Comparison of ENCODE assay signal across 8 mouse cellular contexts in the genomic region with DNA sequence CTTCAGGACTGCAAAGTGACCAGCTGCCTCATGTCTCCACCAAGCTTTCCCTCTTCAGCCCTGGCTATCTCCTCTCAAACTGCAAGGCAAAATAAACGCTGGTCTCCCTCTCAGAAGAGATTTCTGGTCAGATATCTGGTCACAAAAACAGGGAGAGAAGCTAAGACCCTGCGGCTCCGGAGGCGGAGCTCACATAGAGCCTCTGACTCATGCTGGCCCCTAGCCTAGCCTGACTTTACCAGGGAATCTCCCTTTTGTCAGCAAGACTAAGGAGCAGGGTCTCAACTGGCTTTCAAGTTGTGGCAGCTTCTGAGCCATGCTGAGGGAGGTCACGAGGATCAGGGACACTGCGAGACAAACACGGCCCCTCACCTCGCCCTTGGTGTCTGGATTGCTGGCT. TPM values are rescaled to one million over a fixed set of nuclear protein-coding genes. Genes with fewer than 3 reads are reported as not detected.
A peak's percentile ranks its signal among the peaks of the same experiment; 100 is the strongest.
DNase-seq lines count a peak whose midpoint lies in the region; ATAC-seq lines count a peak whose summit lies in the region.

No protein-coding gene starts in this region.

- H3K27ac ChIP-seq in heart, embryonic 16.5 days (ENCODE audit: low read length): peak overlapping the region; percentile 49
- H3K27ac ChIP-seq in lung, embryonic 15.5 days: peak overlapping the region; percentile 60

- H3K27me3 ChIP-seq in heart, embryonic 16.5 days (ENCODE audit: control insufficient read depth, insufficient read depth, low read length): no peaks in the 10 kb centered on the region
- H3K27me3 ChIP-seq in lung, embryonic 15.5 days: no peaks in the 10 kb centered on the region

- peak overlapping the region; percentile 44 for H3K4me2 ChIP-seq in heart, embryonic 16.5 days (ENCODE audit: low read depth, low read length)
- H3K4me2 ChIP-seq in lung, embryonic 15.5 days: peak overlapping the region; percentile 46

- peaks cover 11% of the 10 kb centered on the region for H3K4me1 ChIP-seq in heart, embryonic 16.5 days (ENCODE audit: control insufficient read depth, insufficient read depth, low read length)
- peaks cover 11% of the 10 kb centered on the region for H3K4me1 ChIP-seq in lung, embryonic 15.5 days

- peak overlapping the region; percentile 42 for H3K9ac ChIP-seq in heart, embryonic 16.5 days (ENCODE audit: low read length)
- H3K9ac ChIP-seq in lung, embryonic 15.5 days: peak overlapping the region; percentile 28; the same call in 1 of the 2 replicates

- peaks cover 8% of the 10 kb centered on the region; the same call in 1 of the 2 replicates for H3K36me3 ChIP-seq in heart, embryonic 16.5 days (ENCODE audit: control insufficient read depth, insufficient read depth)
- H3K36me3 ChIP-seq in lung, embryonic 15.5 days: peaks cover 22% of the 10 kb centered on the region; the same call in 1 of the 2 replicates

- ATAC-seq in heart, embryonic 16.5 days (replicated peaks; ENCODE audit: extremely low read depth, insufficient read depth, low FRiP score): peak; percentile 45; the same call in 1 of the 2 replicates
- peak; percentile 67; the same call in 1 of the 2 replicates for ATAC-seq in lung, embryonic 15.5 days (ENCODE audit: borderline replicate concordance, extremely low read depth, low FRiP score, low TSS enrichment)

- peaks cover 9% of the 10 kb centered on the region for H3K9me3 ChIP-seq in heart, embryonic 16.5 days (replicated peaks; ENCODE audit: control insufficient read depth, low read length)
- 0 out of 2 replicates have a peak, but pooled peaks cover 3% of the 10 kb centered on the region for H3K9me3 ChIP-seq in lung, embryonic 15.5 days

- DNase-seq in embryo, embryonic 10 days (ENCODE audit: low spot score): peak; percentile 48
- no peak for DNase-seq in embryo, embryonic 9.5 days (ENCODE audit: extremely low spot score)
- peak; percentile 84 for DNase-seq in adrenal gland, postnatal 14 days
- peak; percentile 54 to 68 for DNase-seq in urinary bladder, postnatal 36 days (ENCODE audit: low spot score in 2 of 2)
- DNase-seq in frontal cortex, postnatal 14 days (ENCODE audit: low spot score in 2 of 2): no peak
- DNase-seq in spleen, postnatal 14 days (ENCODE audit: low spot score in 2 of 2): no peak

- 0 out of 2 replicates have a peak overlapping the region, but pooled peaks have one; percentile 24 for H3K4me3 ChIP-seq in heart, embryonic 16.5 days (ENCODE audit: low read length)
- 0 out of 2 replicates have a peak overlapping the region, but pooled peaks have one; percentile 3 for H3K4me3 ChIP-seq in lung, embryonic 15.5 days

- 34% methylated on average over 8 of the region's 8 CpGs for WGBS in heart, embryonic 16.5 days
- WGBS in lung, embryonic 15.5 days: 39% methylated on average over 8 of the region's 8 CpGs

RNA-seq across cellular contexts. Expression of a gene that starts 57.3 kb away (rescaled TPM):
- 21.3 and 24.2 TPM in 2 replicates for total RNA-seq in adrenal gland, postnatal 14 days (2021)
- polyA plus RNA-seq in heart, embryonic 16.5 days (2015; fragmentation: Nextera tagmentation; extraction: Ambion mirVana): 13.4 and 15.1 TPM in 2 replicates
- polyA plus RNA-seq in lung, embryonic 15.5 days (2015; fragmentation: Nextera tagmentation; extraction: Ambion mirVana): 24.5 and 25.4 TPM in 2 replicates

Comparison
In these comparisons a context has a peak if more than half of its experiments do, and no peak if none do; other contexts are left out.
1. DNase-seq: peak in embryo, embryonic 10 days (single experiment), adrenal gland, postnatal 14 days (single experiment) and urinary bladder, postnatal 36 days (2 of 2); none in embryo, embryonic 9.5 days (single experiment), frontal cortex, postnatal 14 days (0 of 2) and spleen, postnatal 14 days (0 of 2).